Mouse (Mus musculus): ENCODE data around the gene Ano3. TPM values are rescaled to one million over a fixed set of nuclear protein-coding genes. Genes with fewer than 3 reads are reported as not detected.
"Not testable (repeated sequence)": the region's sequence is repeated elsewhere in the genome, so short reads cannot be mapped to it uniquely, and the experiment has no call there.

The Ano3 gene
- polyA plus RNA-seq (2014; fragmentation: Nextera tagmentation; extraction: Ambion mirVana): 0.59 and 0.72 TPM in 2 replicates

DNA sequence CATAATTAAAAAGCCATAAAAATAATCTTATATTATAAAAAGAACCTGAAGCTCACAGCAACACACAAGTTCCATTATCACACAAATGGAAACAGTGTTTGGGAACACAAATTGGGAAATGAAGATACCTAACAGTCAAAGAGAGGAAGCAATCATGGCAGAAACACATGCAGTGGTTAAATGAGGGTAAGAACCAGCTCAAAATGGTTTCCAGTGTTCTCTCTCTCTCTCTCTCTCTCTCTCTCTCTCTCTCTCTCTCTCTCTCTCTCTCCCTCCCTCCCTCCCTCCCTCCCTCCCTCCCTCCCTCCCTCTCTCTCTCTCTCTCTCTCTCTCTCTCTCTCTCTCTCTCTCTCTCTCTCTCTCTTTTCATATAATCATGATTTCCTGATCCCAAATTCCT is at the start of gene Ano3:
Gene Ano3 (minus strand): TSS at position 101 of the 400 bp plus-strand sequence.
- H3K36me3 ChIP-seq (ENCODE audit: control insufficient read depth, insufficient read depth, low read length); H3K9me3 ChIP-seq (ENCODE audit: control insufficient read depth, low read length); H3K4me1 ChIP-seq (ENCODE audit: control insufficient read depth, insufficient read depth, low read length); H3K27ac ChIP-seq (replicated peaks; ENCODE audit: low read depth, low read length); ATAC-seq (ENCODE audit: low FRiP score, low TSS enrichment); H3K27me3 ChIP-seq (ENCODE audit: control insufficient read depth, insufficient read depth, low read length); DNase-seq: not testable (repeated sequence)
- H3K9ac ChIP-seq (replicated peaks; ENCODE audit: low read length): peak within 1 kb of the TSS; percentile 44
- H3K4me3 ChIP-seq (replicated peaks; ENCODE audit: low read depth, low read length): peak within 1 kb of the TSS; percentile 38
- peak within 1 kb of the TSS; percentile 65 for H3K4me2 ChIP-seq (ENCODE audit: low read length)

DNA sequence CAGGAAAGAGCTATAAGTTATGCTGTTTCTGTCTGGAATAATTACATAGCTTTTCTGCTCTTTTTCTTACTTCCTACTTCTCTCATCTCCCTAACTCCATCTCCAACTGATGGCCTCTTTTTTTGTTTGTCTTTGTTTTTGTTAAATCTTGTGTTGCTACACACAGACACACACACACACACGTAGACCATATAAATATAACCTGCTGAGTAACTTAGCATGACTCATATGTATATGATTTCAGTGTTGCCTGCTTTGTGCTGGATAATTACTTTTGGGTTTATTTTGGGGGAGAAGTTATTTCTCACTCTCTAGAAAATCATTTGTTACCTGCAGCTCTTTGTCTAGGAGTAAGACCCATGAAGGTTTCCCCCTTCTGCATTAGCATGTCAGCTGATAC is 39.3 kb upstream of the Ano3 start:
- ATAC-seq (ENCODE audit: low FRiP score, low TSS enrichment) (no peak), DNase-seq (no peak)
- Histone ChIP-seq H3K9me3 (ENCODE audit: control insufficient read depth, low read length) (no peaks in the 10 kb centered on the region), H3K4me3 (replicated peaks; ENCODE audit: low read depth, low read length) (no peak overlapping the region), H3K4me2 (ENCODE audit: low read length) (no peak overlapping the region), H3K27me3 (ENCODE audit: control insufficient read depth, insufficient read depth, low read length) (no peaks in the 10 kb centered on the region), H3K9ac (replicated peaks; ENCODE audit: low read length) (no peak overlapping the region), H3K27ac (replicated peaks; ENCODE audit: low read depth, low read length) (no peak overlapping the region), H3K4me1 (ENCODE audit: control insufficient read depth, insufficient read depth, low read length) (no peaks in the 10 kb centered on the region), H3K36me3 (ENCODE audit: control insufficient read depth, insufficient read depth, low read length) (no peaks in the 10 kb centered on the region)
- WGBS: 88% methylated on average over 1 of the region's 1 CpGs

DNA sequence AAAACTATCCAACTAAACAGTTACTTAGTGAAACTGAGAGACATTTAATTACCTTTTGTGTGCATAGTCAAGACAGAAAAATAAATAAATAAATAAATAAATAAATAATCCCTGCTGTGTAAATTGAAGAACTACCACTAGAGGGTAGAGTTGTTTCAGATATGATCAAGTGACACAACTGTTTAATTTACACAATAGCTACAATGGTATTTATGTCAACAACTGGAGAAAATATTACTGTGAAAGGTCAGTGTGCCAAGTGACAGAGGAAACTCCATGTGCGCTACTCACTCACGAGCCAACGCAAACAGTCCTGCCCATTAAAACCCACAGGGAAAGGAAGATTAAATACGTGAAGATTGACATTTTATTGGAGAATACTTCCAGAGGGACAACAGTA is 38.8 kb upstream of the Ano3 start:
- H3K9me3 ChIP-seq (ENCODE audit: control insufficient read depth, low read length): no peaks in the 10 kb centered on the region
- peak; percentile 39 for DNase-seq
- no peaks in the 10 kb centered on the region for H3K36me3 ChIP-seq (ENCODE audit: control insufficient read depth, insufficient read depth, low read length)
- H3K4me1 ChIP-seq (ENCODE audit: control insufficient read depth, insufficient read depth, low read length): no peaks in the 10 kb centered on the region
- ATAC-seq (ENCODE audit: low FRiP score, low TSS enrichment): 0 out of 2 replicates have a peak, but pooled peaks have one; percentile 34
- H3K9ac ChIP-seq (replicated peaks; ENCODE audit: low read length): no peak overlapping the region
- no peaks in the 10 kb centered on the region for H3K27me3 ChIP-seq (ENCODE audit: control insufficient read depth, insufficient read depth, low read length)
- no peak overlapping the region for H3K4me2 ChIP-seq (ENCODE audit: low read length)
- 81% methylated on average over 4 of the region's 4 CpGs for WGBS
- no peak overlapping the region for H3K4me3 ChIP-seq (replicated peaks; ENCODE audit: low read depth, low read length)
- H3K27ac ChIP-seq (replicated peaks; ENCODE audit: low read depth, low read length): no peak overlapping the region

GRCm38 (mm10) chr2:110985853-110986271 is 35.1 kb upstream of the Ano3 start:
- Histone ChIP-seq H3K27me3 (ENCODE audit: control insufficient read depth, insufficient read depth, low read length) (no peaks in the 10 kb centered on the region), H3K4me2 (ENCODE audit: low read length) (no peak overlapping the region), H3K4me1 (ENCODE audit: control insufficient read depth, insufficient read depth, low read length) (no peaks in the 10 kb centered on the region), H3K27ac (replicated peaks; ENCODE audit: low read depth, low read length) (no peak overlapping the region), H3K9ac (replicated peaks; ENCODE audit: low read length) (no peak overlapping the region), H3K4me3 (replicated peaks; ENCODE audit: low read depth, low read length) (no peak overlapping the region), H3K36me3 (ENCODE audit: control insufficient read depth, insufficient read depth, low read length) (no peaks in the 10 kb centered on the region), H3K9me3 (ENCODE audit: control insufficient read depth, low read length) (no peaks in the 10 kb centered on the region)
- ATAC-seq (ENCODE audit: low FRiP score, low TSS enrichment) (no peak), DNase-seq (no peak)
- WGBS: 61% methylated on average over 2 of the region's 2 CpGs

DNA sequence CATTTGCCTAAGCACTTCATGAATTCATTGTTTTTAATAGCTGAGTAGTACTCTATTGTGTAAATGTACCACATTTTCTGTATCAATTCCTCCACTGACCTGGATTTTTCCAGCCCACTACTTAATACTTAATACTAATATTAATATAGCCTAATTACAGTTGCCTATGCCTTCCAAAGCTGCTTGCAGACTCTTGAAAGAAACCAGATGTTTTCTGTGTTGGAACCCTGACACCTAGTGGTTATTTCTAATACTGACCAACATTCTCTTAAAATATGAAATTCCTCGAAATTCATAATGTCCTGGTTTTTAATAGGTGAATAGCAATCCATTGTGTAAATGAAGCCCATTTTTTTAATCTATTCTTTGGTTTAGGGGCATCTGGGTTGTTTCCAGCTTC is 31.0 kb upstream of the Ano3 start:
- ATAC-seq (ENCODE audit: low FRiP score, low TSS enrichment): no peak; the same call in 1 of the 2 replicates
- no peak overlapping the region for H3K27ac ChIP-seq (replicated peaks; ENCODE audit: low read depth, low read length)
- no peak overlapping the region for H3K9ac ChIP-seq (replicated peaks; ENCODE audit: low read length)
- no peak overlapping the region for H3K4me3 ChIP-seq (replicated peaks; ENCODE audit: low read depth, low read length)
- H3K36me3 ChIP-seq (ENCODE audit: control insufficient read depth, insufficient read depth, low read length): no peaks in the 10 kb centered on the region
- no peak overlapping the region for H3K4me2 ChIP-seq (ENCODE audit: low read length)
- H3K4me1 ChIP-seq (ENCODE audit: control insufficient read depth, insufficient read depth, low read length): no peaks in the 10 kb centered on the region
- H3K27me3 ChIP-seq (ENCODE audit: control insufficient read depth, insufficient read depth, low read length): no peaks in the 10 kb centered on the region
- peak; percentile 84 for DNase-seq
- WGBS: 26% methylated on average over 1 of the region's 1 CpGs
- no peaks in the 10 kb centered on the region for H3K9me3 ChIP-seq (ENCODE audit: control insufficient read depth, low read length)

DNA sequence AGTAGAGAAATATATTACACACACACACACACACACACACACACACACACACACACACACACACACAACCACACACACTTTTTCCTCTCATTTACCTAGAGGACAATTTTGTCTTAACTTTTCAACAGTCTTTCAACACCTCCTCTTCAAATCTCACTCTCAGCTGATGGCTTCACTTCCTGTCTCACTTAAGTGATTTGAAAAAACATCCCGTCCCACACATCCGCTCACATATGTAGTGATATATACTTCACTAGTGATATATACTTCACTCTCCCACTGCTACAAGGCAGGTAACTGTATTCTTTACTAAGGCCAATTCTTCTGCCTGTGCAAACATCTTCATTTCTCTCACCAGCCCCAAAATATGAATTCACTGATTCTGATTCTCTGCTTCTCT is 28.9 kb upstream of the Ano3 start:
- no peaks in the 10 kb centered on the region for H3K36me3 ChIP-seq (ENCODE audit: control insufficient read depth, insufficient read depth, low read length)
- no peak overlapping the region for H3K4me3 ChIP-seq (replicated peaks; ENCODE audit: low read depth, low read length)
- 87% methylated on average over 2 of the region's 2 CpGs for WGBS
- no peak overlapping the region for H3K9ac ChIP-seq (replicated peaks; ENCODE audit: low read length)
- no peak overlapping the region for H3K27ac ChIP-seq (replicated peaks; ENCODE audit: low read depth, low read length)
- no peak for ATAC-seq (ENCODE audit: low FRiP score, low TSS enrichment)
- DNase-seq: no peak
- no peaks in the 10 kb centered on the region for H3K4me1 ChIP-seq (ENCODE audit: control insufficient read depth, insufficient read depth, low read length)
- no peaks in the 10 kb centered on the region for H3K27me3 ChIP-seq (ENCODE audit: control insufficient read depth, insufficient read depth, low read length)
- H3K4me2 ChIP-seq (ENCODE audit: low read length): no peak overlapping the region
- no peaks in the 10 kb centered on the region for H3K9me3 ChIP-seq (ENCODE audit: control insufficient read depth, low read length)

DNA sequence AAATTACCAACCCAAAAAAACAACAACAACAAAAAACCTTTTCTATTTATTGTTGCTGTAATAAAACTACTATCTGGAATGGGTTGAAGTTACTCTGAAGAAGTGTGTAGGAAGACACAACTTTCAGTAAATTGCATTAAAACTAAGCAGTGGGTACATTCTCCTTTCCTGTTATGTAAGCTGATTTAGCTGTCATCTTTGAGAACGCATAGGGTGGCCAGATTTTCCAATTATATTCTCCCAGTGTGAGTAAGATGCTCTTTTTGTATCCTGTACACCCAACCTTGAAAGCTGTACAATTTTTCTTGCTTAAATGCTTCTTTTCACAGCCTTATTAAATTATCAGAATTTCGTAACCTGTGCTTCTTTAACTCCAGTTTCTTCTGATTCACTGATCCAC is 26.1 kb upstream of the Ano3 start:
- Histone ChIP-seq H3K4me3 (replicated peaks; ENCODE audit: low read depth, low read length) (no peak overlapping the region), H3K9me3 (ENCODE audit: control insufficient read depth, low read length) (no peaks in the 10 kb centered on the region), H3K9ac (replicated peaks; ENCODE audit: low read length) (no peak overlapping the region), H3K4me1 (ENCODE audit: control insufficient read depth, insufficient read depth, low read length) (no peaks in the 10 kb centered on the region), H3K36me3 (ENCODE audit: control insufficient read depth, insufficient read depth, low read length) (no peaks in the 10 kb centered on the region), H3K27me3 (ENCODE audit: control insufficient read depth, insufficient read depth, low read length) (no peaks in the 10 kb centered on the region), H3K27ac (replicated peaks; ENCODE audit: low read depth, low read length) (no peak overlapping the region), H3K4me2 (ENCODE audit: low read length) (no peak overlapping the region)
- DNase-seq: no peak
- ATAC-seq (ENCODE audit: low FRiP score, low TSS enrichment): no peak
- 81% methylated on average over 2 of the region's 2 CpGs for WGBS

DNA sequence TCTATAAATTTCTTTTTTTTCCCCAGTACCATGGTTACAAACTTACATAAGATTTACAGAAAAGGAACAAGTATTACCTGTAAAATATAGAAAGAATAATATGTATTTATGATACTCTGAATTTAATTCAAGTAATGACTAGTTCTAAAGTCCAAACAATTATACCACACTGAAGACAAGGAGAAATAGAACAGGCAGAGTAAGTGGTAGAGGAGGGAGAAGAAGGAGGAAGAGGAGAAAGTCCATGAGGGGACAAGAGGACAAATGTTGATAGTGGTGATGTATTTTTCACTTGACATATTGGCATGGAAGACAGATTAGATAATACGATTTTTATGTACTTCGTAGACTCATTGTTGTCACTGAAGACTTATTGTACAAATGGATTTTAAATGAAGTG is 19.4 kb upstream of the Ano3 start:
- H3K4me1 ChIP-seq (ENCODE audit: control insufficient read depth, insufficient read depth, low read length): no peaks in the 10 kb centered on the region
- no peaks in the 10 kb centered on the region for H3K36me3 ChIP-seq (ENCODE audit: control insufficient read depth, insufficient read depth, low read length)
- H3K27me3 ChIP-seq (ENCODE audit: control insufficient read depth, insufficient read depth, low read length): no peaks in the 10 kb centered on the region
- 95% methylated on average over 2 of the region's 2 CpGs for WGBS
- no peak overlapping the region for H3K4me3 ChIP-seq (replicated peaks; ENCODE audit: low read depth, low read length)
- H3K4me2 ChIP-seq (ENCODE audit: low read length): no peak overlapping the region
- no peak overlapping the region for H3K9ac ChIP-seq (replicated peaks; ENCODE audit: low read length)
- ATAC-seq (ENCODE audit: low FRiP score, low TSS enrichment) (no peak), DNase-seq (no peak)
- no peak overlapping the region for H3K27ac ChIP-seq (replicated peaks; ENCODE audit: low read depth, low read length)
- H3K9me3 ChIP-seq (ENCODE audit: control insufficient read depth, low read length): no peaks in the 10 kb centered on the region

DNA sequence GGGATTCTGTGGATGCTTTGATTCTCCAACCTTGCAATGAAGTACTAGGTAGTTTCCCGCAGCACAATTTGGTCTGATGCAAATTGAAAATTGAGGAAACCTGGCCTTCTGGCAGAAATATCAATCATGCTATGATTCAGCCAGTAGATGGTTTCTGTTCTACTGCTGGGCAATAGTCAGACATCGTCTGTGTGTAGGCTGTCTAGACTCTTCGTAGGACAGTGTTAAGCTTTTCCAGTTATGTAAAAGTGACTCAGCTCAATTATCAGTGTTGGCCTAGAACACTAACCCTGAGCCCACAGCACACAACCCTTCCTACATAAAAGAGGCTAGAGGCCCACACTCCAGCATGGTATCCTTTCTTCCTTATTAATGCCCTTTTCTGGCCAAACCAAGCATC is 14.7 kb upstream of the Ano3 start:
- ATAC-seq (ENCODE audit: low FRiP score, low TSS enrichment) (no peak), DNase-seq (no peak)
- no peaks in the 10 kb centered on the region for H3K4me1 ChIP-seq (ENCODE audit: control insufficient read depth, insufficient read depth, low read length)
- 93% methylated on average over 3 of the region's 3 CpGs for WGBS
- H3K27me3 ChIP-seq (ENCODE audit: control insufficient read depth, insufficient read depth, low read length): no peaks in the 10 kb centered on the region
- H3K4me3 ChIP-seq (replicated peaks; ENCODE audit: low read depth, low read length): no peak overlapping the region
- no peaks in the 10 kb centered on the region for H3K9me3 ChIP-seq (ENCODE audit: control insufficient read depth, low read length)
- no peak overlapping the region for H3K9ac ChIP-seq (replicated peaks; ENCODE audit: low read length)
- H3K27ac ChIP-seq (replicated peaks; ENCODE audit: low read depth, low read length): no peak overlapping the region
- H3K4me2 ChIP-seq (ENCODE audit: low read length): no peak overlapping the region
- no peaks in the 10 kb centered on the region for H3K36me3 ChIP-seq (ENCODE audit: control insufficient read depth, insufficient read depth, low read length)

Data from midbrain, embryonic 14.5 days (tissue).